Mouse (Mus musculus): ENCODE results near the gene Phf5a.

DNA sequence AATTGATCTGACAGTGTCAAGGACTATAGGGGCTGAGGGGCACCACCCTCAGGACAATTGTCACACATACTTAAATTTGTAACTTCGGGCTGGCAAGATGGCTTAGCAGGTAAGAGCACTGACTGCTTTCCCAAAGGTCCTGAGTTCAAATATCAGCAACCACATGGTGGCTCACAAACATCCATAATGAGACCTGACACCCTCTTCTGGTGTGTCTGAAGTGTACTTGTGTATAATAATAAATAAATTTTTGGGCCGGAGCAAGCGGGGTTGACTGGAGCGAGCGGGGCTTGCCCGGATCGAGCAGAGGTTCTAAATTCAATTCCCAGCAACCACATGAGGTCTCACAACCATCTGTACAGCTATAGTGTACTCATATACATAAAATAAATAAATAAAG, 31.4 kb downstream of the Phf5a start:
- no peak for TF ChIP-seq CTCF (IDR thresholded peaks at IDR 0.05; ENCODE audit: control insufficient read depth, insufficient read depth, insufficient replicate concordance, low read depth, low read length)
- TF ChIP-seq POLR2A (IDR thresholded peaks at IDR 0.05; ENCODE audit: control insufficient read depth, low read depth, low read length), result no peak

All from testis, adult 2 months (tissue).